Mouse (Mus musculus) neural tube, embryonic 12.5 days (tissue): ENCODE data around the gene Slc37a1. TPM values are rescaled to one million over a fixed set of nuclear protein-coding genes. Genes with fewer than 3 reads are reported as not detected.

ENCODE experiments used
- ATAC-seq: fragments of 200-750 bp; cut with Nextera tagmentation; 2 replicates; pipeline ENCODE4 v1.8.0; 2017; ENCODE audit warnings: low read depth, mild to moderate bottlenecking, moderate TSS enrichment, moderate library complexity; ENCODE audit not compliant: low FRiP score
- H3K27ac ChIP-seq: fragments of 300-500 bp; sonication (generic); 2 replicates; pipeline ENCODE4 v1.5.1; 2016
- H3K27me3 ChIP-seq: fragments of 300-500 bp; sonication (generic); replicated peaks from 2 replicates; pipeline ENCODE4 v1.6.1; 2016; ENCODE audit warnings: mild to moderate bottlenecking
- H3K36me3 ChIP-seq: fragments of 300-500 bp; sonication (generic); 2 replicates; pipeline ENCODE4 v1.6.1; 2016; ENCODE audit warnings: mild to moderate bottlenecking
- H3K4me1 ChIP-seq: fragments of 300-500 bp; sonication (generic); 2 replicates; pipeline ENCODE4 v1.6.1; 2016
- H3K4me2 ChIP-seq: fragments of 300-500 bp; sonication (generic); replicated peaks from 2 replicates; pipeline ENCODE4 v1.6.1; 2016; ENCODE audit warnings: mild to moderate bottlenecking
- H3K4me3 ChIP-seq: fragments of 300-500 bp; sonication (generic); 2 replicates; pipeline ENCODE4 v1.5.1; 2016
- H3K9ac ChIP-seq: fragments of 300-500 bp; sonication (generic); 2 replicates; pipeline ENCODE4 v1.6.1; 2016; ENCODE audit warnings: mild to moderate bottlenecking
- H3K9me3 ChIP-seq: fragments of 300-500 bp; sonication (generic); 2 replicates; pipeline ENCODE4 v1.6.1; 2016; ENCODE audit warnings: mild to moderate bottlenecking
- WGBS: fragments of 180-500 bp; shearing (Covaris S2); methylation state at CpG from one replicate; pipeline ENCODE4 v1.1.7; 2016; 5-methylcytosine and 5-hydroxymethylcytosine counted together
- polyA plus RNA-seq: library from polyadenylated mRNA; unstranded; fragments of >200 nt; fragmentation: Nextera tagmentation; extraction: Ambion mirVana; gene quantifications from 2 replicates; pipeline ENCODE4 v1.2.1, GENCODE M21; 2016

The Slc37a1 gene
- polyA plus RNA-seq, 1 experiment from 2014 or later: 15.9 TPM

GRCm38 (mm10) chr17:31259825-31260224 is 26.8 kb upstream of the Slc37a1 start:
- H3K9me3 ChIP-seq: no peaks in the 10 kb centered on the region
- H3K27ac ChIP-seq: no peak overlapping the region
- H3K9ac ChIP-seq: no peak overlapping the region
- ATAC-seq: no peak
- no peaks in the 10 kb centered on the region for H3K36me3 ChIP-seq
- no peak overlapping the region for H3K4me2 ChIP-seq
- H3K27me3 ChIP-seq: no peaks in the 10 kb centered on the region
- H3K4me1 ChIP-seq: peaks cover 6% of the 10 kb centered on the region; the same call in 1 of the 2 replicates
- 74% methylated on average over 4 of the region's 4 CpGs for WGBS
- no peak overlapping the region for H3K4me3 ChIP-seq

GRCm38 (mm10) chr17:31260430-31260829 is 26.2 kb upstream of the Slc37a1 start:
- H3K4me2 ChIP-seq: no peak overlapping the region
- H3K9me3 ChIP-seq: no peaks in the 10 kb centered on the region
- H3K27ac ChIP-seq: no peak overlapping the region
- no peak overlapping the region for H3K4me3 ChIP-seq
- WGBS: 85% methylated on average over 7 of the region's 7 CpGs
- no peak for ATAC-seq
- no peak overlapping the region for H3K9ac ChIP-seq
- H3K36me3 ChIP-seq: no peaks in the 10 kb centered on the region
- 0 out of 2 replicates have a peak, but pooled peaks cover 4% of the 10 kb centered on the region for H3K4me1 ChIP-seq
- H3K27me3 ChIP-seq: no peaks in the 10 kb centered on the region

GRCm38 (mm10) chr17:31261352-31261751 is 25.2 kb upstream of the Slc37a1 start:
- WGBS: 86% methylated on average over 6 of the region's 6 CpGs
- Histone ChIP-seq H3K4me2 (no peak overlapping the region), H3K9ac (no peak overlapping the region), H3K9me3 (no peaks in the 10 kb centered on the region), H3K27ac (no peak overlapping the region), H3K36me3 (no peaks in the 10 kb centered on the region), H3K4me3 (no peak overlapping the region), H3K27me3 (no peaks in the 10 kb centered on the region), H3K4me1 (0 out of 2 replicates have a peak, but pooled peaks cover 4% of the 10 kb centered on the region)
- no peak for ATAC-seq

GRCm38 (mm10) chr17:31262715-31263114 is 23.9 kb upstream of the Slc37a1 start:
- Histone ChIP-seq H3K4me3 (no peak overlapping the region), H3K36me3 (no peaks in the 10 kb centered on the region), H3K9me3 (no peaks in the 10 kb centered on the region), H3K27me3 (no peaks in the 10 kb centered on the region), H3K27ac (no peak overlapping the region), H3K4me1 (0 out of 2 replicates have a peak, but pooled peaks cover 4% of the 10 kb centered on the region), H3K9ac (no peak overlapping the region), H3K4me2 (no peak overlapping the region)
- no peak for ATAC-seq
- 82% methylated on average over 5 of the region's 5 CpGs for WGBS

GRCm38 (mm10) chr17:31263770-31264169 is 22.8 kb upstream of the Slc37a1 start:
- ATAC-seq: no peak
- 85% methylated on average over 5 of the region's 5 CpGs for WGBS

GRCm38 (mm10) chr17:31264372-31264771 is 22.2 kb upstream of the Slc37a1 start:
- Histone ChIP-seq H3K27me3 (no peaks in the 10 kb centered on the region), H3K9me3 (no peaks in the 10 kb centered on the region), H3K4me1 (0 out of 2 replicates have a peak, but pooled peaks cover under 1% of the 10 kb centered on the region), H3K27ac (no peak overlapping the region), H3K9ac (no peak overlapping the region), H3K4me2 (no peak overlapping the region), H3K36me3 (no peaks in the 10 kb centered on the region), H3K4me3 (no peak overlapping the region)
- ATAC-seq: no peak
- 63% methylated on average over 6 of the region's 6 CpGs for WGBS

More at GRCm38 (mm10) chr17:31263770-31264169, 22.8 kb upstream of the Slc37a1 start:
- Histone ChIP-seq H3K4me1 (0 out of 2 replicates have a peak, but pooled peaks cover 4% of the 10 kb centered on the region), H3K9ac (no peak overlapping the region), H3K36me3 (no peaks in the 10 kb centered on the region), H3K4me3 (no peak overlapping the region), H3K27ac (no peak overlapping the region), H3K4me2 (no peak overlapping the region), H3K9me3 (no peaks in the 10 kb centered on the region), H3K27me3 (no peaks in the 10 kb centered on the region)

GRCm38 (mm10) chr17:31265171-31265572 is 21.4 kb upstream of the Slc37a1 start:
- H3K4me1 ChIP-seq: no peaks in the 10 kb centered on the region
- 11% methylated on average over 3 of the region's 3 CpGs for WGBS
- no peak for ATAC-seq

GRCm38 (mm10) chr17:31265831-31266230 is 20.8 kb upstream of the Slc37a1 start:
- H3K9me3 ChIP-seq: no peaks in the 10 kb centered on the region
- H3K4me2 ChIP-seq: no peak overlapping the region
- no peak overlapping the region for H3K4me3 ChIP-seq
- no peaks in the 10 kb centered on the region for H3K4me1 ChIP-seq
- ATAC-seq: no peak
- no peaks in the 10 kb centered on the region for H3K27me3 ChIP-seq
- H3K9ac ChIP-seq: no peak overlapping the region
- H3K36me3 ChIP-seq: no peaks in the 10 kb centered on the region
- no peak overlapping the region for H3K27ac ChIP-seq
- 92% methylated on average over 9 of the region's 9 CpGs for WGBS

More at GRCm38 (mm10) chr17:31265171-31265572, 21.4 kb upstream of the Slc37a1 start:
- H3K36me3 ChIP-seq: no peaks in the 10 kb centered on the region
- H3K27ac ChIP-seq: no peak overlapping the region
- no peaks in the 10 kb centered on the region for H3K9me3 ChIP-seq
- H3K27me3 ChIP-seq: no peaks in the 10 kb centered on the region
- H3K4me3 ChIP-seq: no peak overlapping the region
- H3K4me2 ChIP-seq: no peak overlapping the region
- H3K9ac ChIP-seq: no peak overlapping the region

- Histone ChIP-seq H3K9ac (no peak overlapping the region), H3K27ac (no peak overlapping the region), H3K4me3 (no peak overlapping the region), H3K9me3 (no peaks in the 10 kb centered on the region), H3K4me1 (no peaks in the 10 kb centered on the region), H3K27me3 (no peaks in the 10 kb centered on the region), H3K36me3 (no peaks in the 10 kb centered on the region), H3K4me2 (no peak overlapping the region)
- ATAC-seq: no peak
- 84% methylated on average over 7 of the region's 7 CpGs for WGBS
Measured at GRCm38 (mm10) chr17:31266321-31266950, 20.2 kb upstream of the Slc37a1 start.

- Histone ChIP-seq H3K27me3 (no peaks in the 10 kb centered on the region), H3K36me3 (no peaks in the 10 kb centered on the region), H3K9me3 (no peaks in the 10 kb centered on the region), H3K4me2 (no peak overlapping the region), H3K4me1 (no peaks in the 10 kb centered on the region), H3K27ac (no peak overlapping the region), H3K4me3 (no peak overlapping the region), H3K9ac (no peak overlapping the region)
- 77% methylated on average over 4 of the region's 4 CpGs for whole genome bisulfite sequencing
- no peak for ATAC-seq
Measured at GRCm38 (mm10) chr17:31267138-31267537, 19.5 kb upstream of the Slc37a1 start.

GRCm38 (mm10) chr17:31267603-31268002 is 19.0 kb upstream of the Slc37a1 start:
- 84% methylated on average over 6 of the region's 6 CpGs for WGBS
- no peak overlapping the region for H3K27ac ChIP-seq
- no peak overlapping the region for H3K4me3 ChIP-seq
- no peaks in the 10 kb centered on the region for H3K9me3 ChIP-seq
- no peak for ATAC-seq
- H3K4me2 ChIP-seq: no peak overlapping the region
- no peaks in the 10 kb centered on the region for H3K36me3 ChIP-seq
- no peaks in the 10 kb centered on the region for H3K27me3 ChIP-seq
- no peak overlapping the region for H3K9ac ChIP-seq
- H3K4me1 ChIP-seq: no peaks in the 10 kb centered on the region

- Histone ChIP-seq H3K9me3 (no peaks in the 10 kb centered on the region), H3K4me2 (no peak overlapping the region), H3K27me3 (no peaks in the 10 kb centered on the region), H3K36me3 (no peaks in the 10 kb centered on the region), H3K4me1 (no peaks in the 10 kb centered on the region), H3K4me3 (no peak overlapping the region), H3K9ac (no peak overlapping the region), H3K27ac (no peak overlapping the region)
- ATAC-seq: no peak
- 73% methylated on average over 1 of the region's 1 CpGs for WGBS
Measured at GRCm38 (mm10) chr17:31268016-31268415, 18.6 kb upstream of the Slc37a1 start.

GRCm38 (mm10) chr17:31269761-31270160 is 16.8 kb upstream of the Slc37a1 start:
- Histone ChIP-seq H3K4me1 (no peaks in the 10 kb centered on the region), H3K36me3 (no peaks in the 10 kb centered on the region), H3K9me3 (no peaks in the 10 kb centered on the region), H3K27me3 (no peaks in the 10 kb centered on the region), H3K4me2 (no peak overlapping the region), H3K4me3 (no peak overlapping the region), H3K9ac (no peak overlapping the region), H3K27ac (no peak overlapping the region)
- 92% methylated on average over 2 of the region's 2 CpGs for WGBS
- ATAC-seq: no peak
